Mouse (Mus musculus) adrenal gland, adult 18-20 months (tissue): ENCODE results near the gene Capn8. TPM values are rescaled to one million over a fixed set of nuclear protein-coding genes. Genes with fewer than 3 reads are reported as not detected.

ENCODE experiments used
- DNase-seq, 2 experiments: peaks; one replicate each; pipeline ENCODE4 v3.0.0; 2021 to 2022; ENCODE audit warnings: low spot score in 2 of 2
- long read RNA-seq, 2 experiments: library from polyadenylated mRNA; stranded (forward); transcript quantifications; one replicate each; pipeline ENCODE4 v2.0.0; 2021
- total RNA-seq, 2 experiments: library from RNA; stranded (reverse); gene quantifications; 1 replicate in 1 of 2; 2 replicates in 1 of 2; pipeline ENCODE4 v1.2.3; 2021

Gene Capn8
- under 1 TPM; 0.19 to 0.33 TPM for total RNA-seq
- long read RNA-seq, experiment 1, partial matches to known transcripts: 1 of 1 reads
- long read RNA-seq, experiment 1, other reads (novel, unspliced or antisense): 0 of 1 reads
- long read RNA-seq, experiment 2: 0 reads

DNA sequence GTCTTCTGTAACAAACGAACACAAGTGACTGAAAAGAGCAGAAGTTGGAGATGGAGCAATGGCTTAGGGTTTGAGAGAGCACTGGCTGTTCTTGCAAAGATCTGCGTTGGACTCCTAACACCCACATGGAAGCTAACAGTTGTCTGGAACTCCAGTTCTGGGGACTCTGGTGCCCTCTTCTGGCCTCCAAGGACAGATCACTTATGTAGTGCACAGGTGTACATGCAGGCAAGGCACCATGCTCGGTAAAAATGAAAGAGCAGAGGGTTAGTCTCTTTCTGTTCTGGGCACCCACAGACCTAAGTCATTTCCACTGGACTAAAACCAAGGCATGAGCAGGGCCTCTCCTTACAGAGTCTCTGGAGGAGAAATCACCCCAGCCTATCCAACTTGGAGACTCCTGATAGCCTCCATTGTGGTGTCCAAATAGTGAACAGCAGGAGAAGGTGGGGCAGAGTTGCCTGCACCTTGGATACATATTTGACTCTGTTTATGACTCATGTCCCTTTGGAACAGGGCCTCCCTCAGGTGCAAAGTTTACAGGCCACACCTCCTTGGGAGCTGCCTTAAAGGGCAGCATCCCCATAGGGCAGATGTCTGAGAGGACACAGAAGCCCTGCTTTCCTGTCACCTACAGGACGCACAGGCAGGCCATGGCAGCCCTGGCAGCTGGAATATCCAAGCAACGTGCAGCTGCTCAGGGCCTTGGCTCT lies at the start of gene Capn8:
Capn8 (plus strand) TSS at position 600 of the 713 bp plus-strand sequence.
- no peak for DNase-seq

- DNase-seq: peak; percentile 86 to 87
These were observed 47.8 kb upstream of the Capn8 start, which contains the start of gene Capn2 for GRCm38 (mm10) chr1:182516758-182517676. Gene Capn2, minus strand, starts transcription at chr1:182517608.

GRCm38 (mm10) chr1:182517677-182518011 lies 47.2 kb upstream of the Capn8 start:
- DNase-seq: no peak

GRCm38 (mm10) chr1:182518143-182518680 lies 46.6 kb upstream of the Capn8 start:
- no peak for DNase-seq

DNA sequence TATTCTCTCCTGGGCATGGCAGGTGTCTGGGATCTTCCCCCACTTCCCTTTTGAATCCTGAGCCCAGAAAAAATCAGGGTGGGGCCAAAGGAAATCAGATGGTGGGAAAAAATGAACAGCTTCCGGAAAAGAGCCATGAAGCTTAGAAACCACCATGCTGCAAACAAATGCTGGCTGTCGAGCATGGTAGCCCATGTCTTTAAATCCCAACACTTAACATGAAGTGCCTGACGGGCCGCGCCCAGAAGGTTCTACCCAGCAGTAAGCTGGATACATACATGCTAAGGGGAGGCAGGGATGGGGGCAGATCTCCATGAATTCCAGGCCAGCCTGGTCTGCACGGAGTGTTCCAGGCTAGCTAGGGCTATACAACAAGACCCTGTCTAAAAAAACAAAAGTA lies 46.0 kb upstream of the Capn8 start:
- peak in 1 of 2 experiments; percentile 13 for DNase-seq

- peak in 1 of 2 experiments; percentile 19 for DNase-seq
These were observed 45.5 kb upstream of the Capn8 start for GRCm38 (mm10) chr1:182519341-182519740.

DNA sequence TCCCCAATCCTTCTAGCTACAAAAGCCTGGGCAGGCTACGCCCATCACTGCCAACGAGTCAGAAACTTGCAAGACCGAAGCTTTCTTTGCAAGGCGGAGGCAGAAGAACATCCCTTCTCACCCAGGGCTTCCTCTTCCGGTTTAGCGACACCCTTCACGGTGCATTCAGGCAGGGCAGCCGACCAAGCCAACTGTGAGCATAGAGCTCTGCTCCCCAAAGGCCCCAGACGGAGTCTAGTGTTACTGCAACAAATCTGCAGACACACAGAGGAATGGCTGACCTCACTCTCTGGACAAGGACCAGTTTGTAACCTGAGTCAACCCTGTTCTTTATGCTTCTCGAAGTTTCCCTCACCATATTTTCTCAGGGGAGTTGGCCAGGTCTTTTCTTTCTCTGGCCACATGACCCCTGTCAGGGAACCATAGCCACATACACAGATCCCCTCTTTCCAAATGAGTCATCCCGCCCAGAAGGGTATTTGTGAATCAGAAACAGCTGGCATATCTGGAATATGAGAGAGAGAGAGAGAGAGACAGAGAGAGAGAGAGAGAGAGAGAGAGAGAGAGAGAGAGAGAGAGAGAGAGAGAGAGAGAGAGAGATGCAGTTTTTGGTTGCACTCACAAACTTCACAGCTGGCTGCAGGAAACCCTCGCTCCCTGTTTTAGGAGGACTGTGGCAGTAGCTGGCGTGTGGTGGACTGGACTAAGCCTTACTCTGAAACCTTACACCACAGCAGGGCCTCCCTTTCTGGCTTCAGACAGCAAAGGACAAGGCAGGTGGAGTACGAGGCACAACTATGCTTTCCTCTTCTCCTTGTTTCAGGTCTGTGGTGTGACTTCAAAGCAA lies 44.5 kb upstream of the Capn8 start:
- peak in 1 of 2 experiments; percentile 46 for DNase-seq

DNA sequence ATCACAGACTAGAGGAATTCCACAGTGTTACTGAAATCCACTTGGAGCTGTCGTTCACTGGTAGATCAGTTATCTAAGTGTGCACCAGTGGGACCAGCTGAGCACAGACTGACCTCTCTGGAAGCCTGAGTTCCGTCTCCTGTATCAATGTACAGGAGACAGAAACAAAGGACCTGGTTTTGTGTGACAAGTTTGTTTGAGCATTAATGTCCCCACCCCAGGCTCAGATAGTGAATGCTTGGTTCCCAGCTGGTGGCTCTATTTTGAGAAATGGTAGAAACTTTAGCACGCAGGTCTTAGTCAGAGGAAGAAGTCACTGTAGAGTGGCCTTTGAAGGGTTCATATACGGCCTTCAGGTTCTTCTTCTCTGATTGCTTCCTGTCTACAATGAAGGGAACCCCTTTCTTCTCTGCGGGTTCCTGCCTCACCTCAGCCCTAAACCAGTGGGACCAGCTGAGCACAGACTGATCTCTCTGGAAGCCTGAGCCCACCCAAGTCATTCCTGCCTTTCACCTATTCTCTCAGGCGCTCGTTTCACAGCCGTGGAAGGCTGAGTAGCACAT lies 43.8 kb upstream of the Capn8 start:
- DNase-seq: peak in 1 of 2 experiments; percentile 13

GRCm38 (mm10) chr1:182522961-182523360 lies 41.8 kb upstream of the Capn8 start:
- DNase-seq: peak in 1 of 2 experiments; percentile 14

- DNase-seq: peak in 1 of 2 experiments; percentile 7
These were observed 41.1 kb upstream of the Capn8 start for GRCm38 (mm10) chr1:182523692-182524091.

DNA sequence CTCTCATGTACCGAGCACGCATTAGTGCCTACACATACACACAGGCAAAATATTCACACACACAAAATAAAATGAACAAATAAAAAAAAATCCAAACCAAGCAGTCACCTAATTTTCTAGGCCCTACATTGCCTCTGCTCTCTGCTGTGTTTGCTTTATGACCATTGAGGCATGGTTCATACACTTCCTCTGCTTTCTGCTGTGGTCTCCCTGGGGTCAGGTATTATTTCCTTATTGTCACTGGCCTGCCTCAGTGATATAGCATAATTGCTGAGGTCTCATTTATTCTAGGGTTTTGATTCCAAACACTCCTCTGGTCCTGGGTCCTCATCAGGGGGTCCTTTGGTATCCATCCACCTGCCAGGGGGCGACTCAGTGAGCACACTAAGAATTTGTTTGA lies 39.2 kb upstream of the Capn8 start:
- no peak for DNase-seq

DNA sequence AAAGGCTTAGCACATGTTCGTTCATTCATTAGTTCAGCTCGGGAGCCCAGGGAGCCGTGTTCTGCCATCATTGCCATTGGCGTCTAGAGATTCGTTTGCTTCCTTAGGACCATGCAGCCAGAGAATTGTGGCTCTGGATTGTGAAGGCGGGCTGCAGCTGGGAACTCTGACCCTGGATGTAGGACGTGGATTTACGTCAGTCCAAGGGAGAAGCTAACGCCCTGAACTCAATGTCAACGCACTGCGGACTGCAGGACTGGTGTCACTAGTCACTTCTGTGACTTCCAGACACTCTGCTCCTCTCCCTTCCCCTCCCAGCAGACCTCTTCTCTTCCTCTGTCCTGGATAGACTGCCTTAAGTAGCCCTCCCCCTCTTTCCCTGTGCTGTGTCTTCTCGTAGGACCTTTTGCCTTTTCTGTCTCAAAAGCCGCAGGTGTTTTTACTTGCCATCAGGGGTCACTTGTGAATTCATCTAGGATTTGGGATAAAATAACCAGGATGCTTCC lies 37.5 kb upstream of the Capn8 start:
- DNase-seq: no peak

DNA sequence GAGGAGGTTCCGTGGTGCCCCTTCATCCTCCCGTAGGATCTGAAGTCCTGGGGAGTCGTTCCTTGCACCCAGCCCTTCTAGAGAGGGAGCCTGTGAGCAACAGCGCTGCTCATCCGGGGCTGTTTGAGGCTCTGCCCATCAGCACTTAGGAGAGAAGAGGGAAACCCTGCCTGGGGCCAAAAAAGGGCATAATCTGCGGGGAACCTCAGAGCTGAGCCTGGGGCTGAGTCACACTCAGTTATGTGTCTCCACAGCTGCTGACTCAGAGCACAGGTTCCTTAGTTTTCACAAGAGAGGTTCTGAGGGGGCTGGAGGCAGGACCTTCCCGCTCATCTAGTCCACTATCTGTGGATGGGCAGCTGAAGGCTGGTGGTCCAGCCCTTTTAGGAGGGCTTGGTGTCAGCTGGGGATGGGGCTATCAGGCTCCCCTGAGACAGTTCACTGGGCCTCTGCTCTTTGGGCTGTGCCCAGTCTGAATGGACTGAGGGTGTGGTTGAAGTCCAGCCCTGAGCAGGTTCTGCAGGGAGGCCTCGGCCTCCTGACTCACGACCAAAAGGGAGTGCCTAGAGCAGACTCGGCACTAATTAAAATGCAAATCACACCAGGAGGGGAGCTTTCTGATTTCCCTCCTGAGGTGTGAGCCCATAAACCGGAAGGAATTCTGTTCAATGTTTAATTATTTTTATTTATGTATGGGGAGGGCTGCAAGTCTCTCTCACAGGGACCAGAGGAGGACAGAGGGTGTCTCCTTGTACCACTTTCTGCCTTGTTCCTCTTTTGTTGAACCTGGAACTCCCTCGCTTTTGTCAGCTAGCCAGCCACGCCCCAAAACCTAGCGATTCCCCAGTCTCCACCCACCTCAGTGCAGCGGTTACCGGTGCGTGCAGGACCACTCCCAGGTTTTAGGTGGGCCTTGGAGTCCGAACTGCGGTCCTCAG lies 36.6 kb upstream of the Capn8 start:
- DNase-seq: peak; percentile 51 to 59

- no peak for DNase-seq
These were observed 31.2 kb upstream of the Capn8 start for GRCm38 (mm10) chr1:182533583-182533982.

GRCm38 (mm10) chr1:182535080-182535481 lies 29.7 kb upstream of the Capn8 start:
- DNase-seq: no peak

- peak in 1 of 2 experiments; percentile 56 for DNase-seq
These were observed 25.5 kb upstream of the Capn8 start for GRCm38 (mm10) chr1:182539023-182539940.

GRCm38 (mm10) chr1:182542110-182542509 lies 22.7 kb upstream of the Capn8 start:
- no peak for DNase-seq

DNA sequence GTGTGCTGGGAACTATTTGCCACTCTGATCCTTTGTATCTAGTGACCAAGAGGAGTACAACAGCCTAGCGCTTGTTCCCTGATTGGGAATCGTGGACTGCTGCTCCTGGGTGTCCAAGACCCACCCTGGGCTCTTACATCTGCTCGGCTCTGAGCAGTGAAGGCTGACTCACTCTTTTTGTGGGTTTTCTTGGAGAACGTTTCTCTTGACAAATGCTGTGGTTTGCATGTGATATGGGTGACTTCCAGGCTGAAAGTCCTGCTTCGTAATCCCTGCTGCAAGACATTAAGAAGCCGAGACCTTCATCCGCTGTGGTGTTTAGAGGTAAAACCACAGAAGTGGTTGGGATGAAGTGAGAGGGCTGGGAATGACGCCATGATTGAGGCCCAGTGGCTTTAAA lies 21.7 kb upstream of the Capn8 start:
- DNase-seq: no peak
